Mouse (Mus musculus): Measurements from ENCODE around the gene Calml4. TPM values are rescaled to one million over a fixed set of nuclear protein-coding genes. Genes with fewer than 3 reads are reported as not detected.

The Calml4 gene
- total and polyA plus RNA-seq, 3 experiments, result 0.62 to 4.6 TPM; not detected in 1

- Histone ChIP-seq H3K4me3 (ENCODE audit: control insufficient read depth in 1 of 2, insufficient read depth in 1 of 2, low read depth in 2 of 2, low read length in 2 of 2) (peak within 1 kb of the TSS; percentile 69 to 71), H3K79me2 (ENCODE audit: control insufficient read depth, insufficient read depth, low read length, poor library complexity) (peaks cover 9% of the 10 kb centered on the region), H3K9me3 (replicated peaks; ENCODE audit: insufficient read depth, low read length) (no peaks in the 10 kb centered on the region), H3K36me3 (ENCODE audit: control insufficient read depth in 1 of 2, insufficient read depth in 2 of 2, low read length in 2 of 2) (peaks cover 0 to 8% of the 10 kb centered on the region in 2 experiments; a peak in 2 of 4 replicates), H3K27me3 (ENCODE audit: control insufficient read depth in 1 of 2, insufficient read depth in 2 of 2, low read length in 2 of 2) (no peaks in the 10 kb centered on the region), H3K9ac (ENCODE audit: control insufficient read depth, low read depth, low read length, poor library complexity, severe bottlenecking) (peak within 1 kb of the TSS; percentile 97), H3K27ac (ENCODE audit: control insufficient read depth, low read depth, low read length) (peak within 1 kb of the TSS; percentile 66), H3K4me1 (ENCODE audit: control insufficient read depth in 1 of 2, insufficient read depth in 2 of 2, low read length in 2 of 2) (peaks cover 3 to 22% of the 10 kb centered on the region in 2 experiments)
- peak; percentile 98 for DNase-seq (ENCODE audit: low read depth, low spot score)
- TF ChIP-seq TBP (IDR thresholded peaks at IDR 0.05; ENCODE audit: low read depth, low read length), result 0 out of 2 replicates have a peak, but pooled peaks have one; percentile 47
- no peak for TF ChIP-seq GATA1 (IDR thresholded peaks at IDR 0.05; ENCODE audit: low read depth, low read length)
- peak; percentile 29; the same call in 1 of the 2 replicates for TF ChIP-seq MXI1 (IDR thresholded peaks at IDR 0.05; ENCODE audit: low read depth, low read length)
- no peak for TF ChIP-seq POLR2AphosphoS5 (IDR thresholded peaks at IDR 0.05; ENCODE audit: borderline replicate concordance, low read depth, low read length)
- peak; percentile 38; the same call in 1 of the 2 replicates for TF ChIP-seq MAX (IDR thresholded peaks at IDR 0.05; ENCODE audit: low read length)
- TF ChIP-seq NELFE (IDR thresholded peaks at IDR 0.05; ENCODE audit: low read depth, low read length), result peak; percentile 67
- peak; percentile 12; the same call in 1 of the 2 replicates for TF ChIP-seq HCFC1 (IDR thresholded peaks at IDR 0.05; ENCODE audit: low read depth, low read length)
- TF ChIP-seq CHD2 (IDR thresholded peaks at IDR 0.05; ENCODE audit: low read length), result no peak
- no peak for TF ChIP-seq KAT2A (conservative IDR thresholded peaks at IDR 0.05; ENCODE audit: low read depth, low read length)
- no peak for TF ChIP-seq CTCF (IDR thresholded peaks at IDR 0.05 in 2 of 3, conservative IDR thresholded peaks at IDR 0.05 in 1 of 3; ENCODE audit: control insufficient read depth in 1 of 3, insufficient read depth in 1 of 3, low read depth in 2 of 3, low read length in 3 of 3, poor library complexity in 1 of 3, severe bottlenecking in 1 of 3)
- TF ChIP-seq USF2 (IDR thresholded peaks at IDR 0.05; ENCODE audit: borderline replicate concordance in 1 of 2, insufficient read depth in 1 of 2, low read depth in 1 of 2, low read length in 2 of 2), result no peak
- TF ChIP-seq ETS1 (IDR thresholded peaks at IDR 0.05; ENCODE audit: low read depth, low read length), result 0 out of 2 replicates have a peak, but pooled peaks have one; percentile 24
- TF ChIP-seq POLR2A (IDR thresholded peaks at IDR 0.05; ENCODE audit: control insufficient read depth in 1 of 2, insufficient read depth in 1 of 2, low read depth in 1 of 2, low read length in 2 of 2, poor library complexity in 1 of 2), result peak; percentile 56 to 89
- no peak for TF ChIP-seq MYB (IDR thresholded peaks at IDR 0.05; ENCODE audit: low read depth, low read length)
- no peak for TF ChIP-seq RCOR1 (IDR thresholded peaks at IDR 0.05; ENCODE audit: low read depth, low read length)
- TF ChIP-seq ELF1 (IDR thresholded peaks at IDR 0.05; ENCODE audit: low read depth, low read length), result no peak
- no peak for TF ChIP-seq TCF12 (IDR thresholded peaks at IDR 0.05; ENCODE audit: low read depth, low read length)
- TF ChIP-seq MAFK (IDR thresholded peaks at IDR 0.05; ENCODE audit: borderline replicate concordance, low read depth, low read length), result no peak
- TF ChIP-seq POLR2AphosphoS2 (IDR thresholded peaks at IDR 0.05; ENCODE audit: low read length), result no peak
- TF ChIP-seq ZMIZ1 (IDR thresholded peaks at IDR 0.05; ENCODE audit: low read depth, low read length), result peak; percentile 66
- TF ChIP-seq JUND (IDR thresholded peaks at IDR 0.05; ENCODE audit: low read depth, low read length), result no peak
- no peak for TF ChIP-seq ZNF384 (IDR thresholded peaks at IDR 0.05; ENCODE audit: low read depth, low read length)
- no peak for TF ChIP-seq ZKSCAN1 (IDR thresholded peaks at IDR 0.05; ENCODE audit: low read depth, low read length)
- no peak for TF ChIP-seq CHD1 (IDR thresholded peaks at IDR 0.05; ENCODE audit: low read depth, low read length)
- TF ChIP-seq SIN3A (IDR thresholded peaks at IDR 0.05; ENCODE audit: low read length), result peak; percentile 45; the same call in 1 of the 2 replicates
- no peak for TF ChIP-seq MEF2A (IDR thresholded peaks at IDR 0.05; ENCODE audit: extremely low read depth, insufficient replicate concordance, low read depth, low read length, poor library complexity, severe bottlenecking)
- TF ChIP-seq MYC (IDR thresholded peaks at IDR 0.05; ENCODE audit: low read depth, low read length), result no peak
- TF ChIP-seq ZC3H11A (IDR thresholded peaks at IDR 0.05; ENCODE audit: low read depth, low read length), result no peak
- TF ChIP-seq GABPA (IDR thresholded peaks at IDR 0.05; ENCODE audit: low read depth, low read length), result no peak
- peak; percentile 90; the same call in 1 of the 2 replicates for TF ChIP-seq MAZ (IDR thresholded peaks at IDR 0.05; ENCODE audit: low read depth, low read length)
- no peak for TF ChIP-seq BHLHE40 (IDR thresholded peaks at IDR 0.05; ENCODE audit: borderline replicate concordance, low read depth, low read length)
- TF ChIP-seq SMC3 (IDR thresholded peaks at IDR 0.05; ENCODE audit: low read depth, low read length), result no peak
- TF ChIP-seq USF1 (IDR thresholded peaks at IDR 0.05; ENCODE audit: low read depth, low read length), result no peak
- TF ChIP-seq NRF1 (IDR thresholded peaks at IDR 0.05; ENCODE audit: insufficient read depth, low read depth, low read length, poor library complexity, severe bottlenecking), result peak; percentile 42; the same call in 1 of the 2 replicates
- TF ChIP-seq RAD21 (IDR thresholded peaks at IDR 0.05; ENCODE audit: low read depth, low read length), result no peak
- peak; percentile 83; the same call in 1 of the 2 replicates for TF ChIP-seq UBTF (IDR thresholded peaks at IDR 0.05; ENCODE audit: borderline replicate concordance, insufficient read depth, low read depth, low read length)
Measured at GRCm38 (mm10) chr9:62838506-62839171, 19.2 kb upstream of the Calml4 start, which contains the start of gene Cln6. TSS of gene Cln6 (plus strand) at chr9:62838785.

Data from MEL (cell line).